Mouse (Mus musculus) liver, postnatal 0 days (tissue): ENCODE measurements around the gene Proca1.

Experiments
- CTCF ChIP-seq: sonication (generic); IDR thresholded peaks from 2 replicates; pipeline ENCODE4 v1.5.1; 2016; ENCODE audit warnings: antibody characterized with exemption, low read depth
- EP300 ChIP-seq: IDR thresholded peaks from 2 replicates; pipeline ENCODE4 v1.6.1; 2016; ENCODE audit warnings: antibody characterized with exemption, low read depth, mild to moderate bottlenecking

GRCm38 (mm10) chr11:78167257-78167959 is 25.8 kb upstream of the Proca1 start:
- TF ChIP-seq CTCF (no peak), EP300 (no peak)
